Mouse (Mus musculus) liver, adult 2 months (tissue): ENCODE data around the gene Cdkn2d.

Experiments
- CTCF ChIP-seq: fragments of 200-500 bp; IDR thresholded peaks from 2 replicates; pipeline ENCODE4 v1.5.1; 2011; ENCODE audit warnings: low read depth, low read length, control low read depth
- POLR2A ChIP-seq: fragments of 200-500 bp; IDR thresholded peaks from 2 replicates; pipeline ENCODE4 v1.6.1; 2011; ENCODE audit warnings: low read length, control low read depth; ENCODE audit not compliant: insufficient read depth; ENCODE audit errors: extremely low read depth

- no peak for TF ChIP-seq CTCF
- no peak for TF ChIP-seq POLR2A
These were observed 22.9 kb downstream of the Cdkn2d start for GRCm38 (mm10) chr9:21268305-21268704.
